Mouse (Mus musculus) heart, embryonic 12.5 days (tissue): ENCODE results near the gene Olfr1095. TPM values are rescaled to one million over a fixed set of nuclear protein-coding genes. Genes with fewer than 3 reads are reported as not detected.

Experiments used
- ATAC-seq: fragments of 200-750 bp; cut with Nextera tagmentation; 2 replicates; pipeline ENCODE4 v1.8.0; 2017; ENCODE audit warnings: moderate TSS enrichment, moderate library complexity; ENCODE audit not compliant: insufficient number of reproducible peaks, low FRiP score
- H3K27ac ChIP-seq: fragments of 300-500 bp; sonication (generic); 2 replicates; pipeline ENCODE4 v1.5.1; 2016; ENCODE audit warnings: mild to moderate bottlenecking, moderate library complexity; ENCODE audit not compliant: poor library complexity, severe bottlenecking
- H3K27me3 ChIP-seq: fragments of 300-500 bp; sonication (generic); replicated peaks from 2 replicates; pipeline ENCODE4 v1.6.1; 2016; ENCODE audit warnings: mild to moderate bottlenecking, moderate library complexity
- H3K36me3 ChIP-seq: fragments of 300-500 bp; sonication (generic); 2 replicates; pipeline ENCODE4 v1.6.1; 2016; ENCODE audit warnings: mild to moderate bottlenecking, moderate library complexity
- H3K4me1 ChIP-seq: fragments of 300-500 bp; sonication (generic); replicated peaks from 2 replicates; pipeline ENCODE4 v1.6.1; 2016; ENCODE audit warnings: mild to moderate bottlenecking
- H3K4me2 ChIP-seq: fragments of 300-500 bp; sonication (generic); 2 replicates; pipeline ENCODE4 v1.6.1; 2016; ENCODE audit warnings: mild to moderate bottlenecking, moderate library complexity
- H3K4me3 ChIP-seq: fragments of 300-500 bp; sonication (generic); 2 replicates; pipeline ENCODE4 v1.5.1; 2016; ENCODE audit warnings: mild to moderate bottlenecking
- H3K9ac ChIP-seq: fragments of 300-500 bp; sonication (generic); 2 replicates; pipeline ENCODE4 v1.6.1; 2016; ENCODE audit warnings: mild to moderate bottlenecking, moderate library complexity
- H3K9me3 ChIP-seq: fragments of 300-500 bp; sonication (generic); replicated peaks from 2 replicates; pipeline ENCODE4 v1.6.1; 2016; ENCODE audit warnings: mild to moderate bottlenecking, moderate library complexity
- WGBS: fragments of 180-500 bp; shearing (Covaris S2); methylation state at CpG from one replicate; pipeline ENCODE4 v1.1.7; 2016; 5-methylcytosine and 5-hydroxymethylcytosine counted together
- polyA plus RNA-seq: library from polyadenylated mRNA; unstranded; fragments of >200 nt; fragmentation: Nextera tagmentation; extraction: Ambion mirVana; gene quantifications from 2 replicates; pipeline ENCODE4 v1.2.1, GENCODE M21; 2016

The Olfr1095 gene
- not detected in 2 replicates for polyA plus RNA-seq

DNA sequence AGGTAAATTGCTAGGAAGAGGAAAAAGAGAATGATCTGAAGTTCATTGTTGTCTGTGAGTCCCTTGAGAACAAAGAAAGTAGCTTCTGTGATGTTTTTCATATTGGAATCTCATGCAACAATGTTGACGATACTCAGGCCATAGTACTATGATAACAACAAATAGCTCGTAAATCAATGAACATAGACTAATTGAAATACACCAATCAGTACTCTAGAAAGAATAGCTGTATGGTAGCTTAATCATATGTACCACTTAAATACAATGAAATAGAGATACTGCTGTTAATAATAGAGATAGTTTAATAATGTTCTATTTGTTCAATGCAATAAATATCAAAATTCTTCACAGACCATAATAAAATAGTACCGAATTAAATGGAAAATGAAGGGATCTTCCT, at the start of gene Olfr1095:
TSS of gene Olfr1095 (minus strand) at position 101 of the 400 bp plus-strand sequence.
- Histone ChIP-seq H3K27ac (no peak within 1 kb of the TSS), H3K27me3 (no peaks in the 10 kb centered on the region), H3K4me1 (no peaks in the 10 kb centered on the region), H3K9ac (no peak within 1 kb of the TSS), H3K4me3 (no peak within 1 kb of the TSS), H3K4me2 (no peak within 1 kb of the TSS), H3K9me3 (no peaks in the 10 kb centered on the region), H3K36me3 (no peaks in the 10 kb centered on the region)
- no peak for ATAC-seq
- 75% methylated on average over 3 of the region's 3 CpGs for WGBS

GRCm38 (mm10) chr2:86892116-86892515, 40.6 kb upstream of the Olfr1095 start, which contains the start of gene Olfr1097:
Olfr1097 (minus strand) TSS chr2:86892216.
- ATAC-seq, result no peak
- H3K4me1 ChIP-seq, result no peaks in the 10 kb centered on the region
- H3K4me2 ChIP-seq, result no peak within 1 kb of the TSS
- H3K4me3 ChIP-seq, result no peak within 1 kb of the TSS
- no peaks in the 10 kb centered on the region for H3K36me3 ChIP-seq
- H3K27ac ChIP-seq, result no peak within 1 kb of the TSS
- H3K27me3 ChIP-seq, result no peaks in the 10 kb centered on the region
- WGBS, result 89% methylated on average over 1 of the region's 1 CpGs
- H3K9ac ChIP-seq, result no peak within 1 kb of the TSS
- H3K9me3 ChIP-seq, result no peaks in the 10 kb centered on the region

- Histone ChIP-seq H3K27me3 (no peaks in the 10 kb centered on the region), H3K4me2 (no peak within 1 kb of the TSS), H3K4me1 (no peaks in the 10 kb centered on the region), H3K9ac (no peak within 1 kb of the TSS), H3K4me3 (no peak within 1 kb of the TSS), H3K36me3 (no peaks in the 10 kb centered on the region), H3K9me3 (no peaks in the 10 kb centered on the region), H3K27ac (no peak within 1 kb of the TSS)
- no peak for ATAC-seq
- WGBS, result 72% methylated on average over 1 of the region's 1 CpGs
Observed at GRCm38 (mm10) chr2:86874702-86875101, 23.2 kb upstream of the Olfr1095 start, which contains the start of gene Gm13723. Gm13723 (minus strand) TSS chr2:86874802.

DNA sequence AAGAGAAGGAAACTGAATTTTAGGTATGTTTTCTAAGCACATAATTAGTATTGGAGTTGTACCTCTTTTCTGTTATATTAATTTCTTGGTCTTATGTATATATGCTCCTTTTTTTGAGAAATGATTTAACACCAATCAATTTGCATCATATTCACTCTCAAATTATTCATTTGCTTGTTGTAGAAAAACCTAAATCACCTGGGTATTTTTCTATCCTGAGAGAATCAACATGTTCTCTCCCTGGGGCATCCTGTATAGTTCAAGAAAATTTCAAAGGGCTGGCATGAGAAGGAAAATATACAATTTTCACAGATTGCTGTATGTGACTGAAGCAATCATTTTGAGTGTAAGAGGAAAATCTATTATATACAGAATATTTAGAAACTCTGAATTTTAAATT, 27.1 kb downstream of the Olfr1095 start, which contains the start of gene Olfr1094:
TSS of gene Olfr1094 (plus strand) at position 301 of the 400 bp plus-strand sequence.
- ATAC-seq, result no peak
- Histone ChIP-seq H3K9me3 (no peaks in the 10 kb centered on the region), H3K27ac (no peak within 1 kb of the TSS), H3K27me3 (no peaks in the 10 kb centered on the region), H3K4me3 (no peak within 1 kb of the TSS), H3K9ac (no peak within 1 kb of the TSS), H3K36me3 (no peaks in the 10 kb centered on the region), H3K4me1 (no peaks in the 10 kb centered on the region), H3K4me2 (no peak within 1 kb of the TSS)

- Histone ChIP-seq H3K9ac (no peak within 1 kb of the TSS), H3K36me3 (no peaks in the 10 kb centered on the region), H3K27ac (no peak within 1 kb of the TSS), H3K4me3 (no peak within 1 kb of the TSS), H3K9me3 (no peaks in the 10 kb centered on the region), H3K27me3 (no peaks in the 10 kb centered on the region), H3K4me1 (no peaks in the 10 kb centered on the region), H3K4me2 (no peak within 1 kb of the TSS)
- no peak for ATAC-seq
Observed at GRCm38 (mm10) chr2:86809918-86810317, 41.6 kb downstream of the Olfr1095 start, which contains the start of gene Olfr141. Olfr141 (minus strand) TSS chr2:86810018.

Other genes starting within 250 kb of the Olfr1095 start
- gene Olfr1084, start 212.0 kb downstream of the Olfr1095 start, polyA plus RNA-seq, result not detected in 2 replicates
- not detected in 2 replicates for gene Olfr1085, start 189.7 kb downstream of the Olfr1095 start, polyA plus RNA-seq
- gene Olfr1086, start 171.6 kb downstream of the Olfr1095 start, polyA plus RNA-seq, result not detected in 2 replicates
- gene Olfr1087, start 153.3 kb downstream of the Olfr1095 start, polyA plus RNA-seq, result not detected in 2 replicates
- gene Olfr1089, start 118.0 kb downstream of the Olfr1095 start, polyA plus RNA-seq, result not detected in 2 replicates
- not detected in 2 replicates for gene Olfr1090, start 92.7 kb downstream of the Olfr1095 start, polyA plus RNA-seq
- gene Olfr1093, start 69.2 kb downstream of the Olfr1095 start, polyA plus RNA-seq, result not detected in 2 replicates
- gene Olfr141, start 41.7 kb downstream of the Olfr1095 start, polyA plus RNA-seq, result not detected in 2 replicates
- gene Olfr1094, start 27.0 kb downstream of the Olfr1095 start, polyA plus RNA-seq, result not detected in 2 replicates
- gene Gm13723, start 23.1 kb upstream of the Olfr1095 start, polyA plus RNA-seq, result not detected in 2 replicates
- not detected in 2 replicates for gene Olfr1097, start 40.5 kb upstream of the Olfr1095 start, polyA plus RNA-seq
- gene Olfr1098, start 72.8 kb upstream of the Olfr1095 start, polyA plus RNA-seq, result not detected in 2 replicates
- not detected in 2 replicates for gene Olfr1099, start 109.0 kb upstream of the Olfr1095 start, polyA plus RNA-seq
- gene Olfr1100, start 128.3 kb upstream of the Olfr1095 start, polyA plus RNA-seq, result not detected in 2 replicates
- not detected in 2 replicates for gene Olfr1101, start 139.5 kb upstream of the Olfr1095 start, polyA plus RNA-seq
- not detected in 2 replicates for gene Olfr1102, start 146.7 kb upstream of the Olfr1095 start, polyA plus RNA-seq
- not detected in 2 replicates for gene Olfr1104, start 175.4 kb upstream of the Olfr1095 start, polyA plus RNA-seq
- gene Olfr1105, start 184.8 kb upstream of the Olfr1095 start, polyA plus RNA-seq, result not detected in 2 replicates
- not detected in 2 replicates for gene Olfr1106, start 200.6 kb upstream of the Olfr1095 start, polyA plus RNA-seq
- gene Olfr1107, start 224.1 kb upstream of the Olfr1095 start, polyA plus RNA-seq, result not detected in 2 replicates
- gene Olfr1109, start 244.3 kb upstream of the Olfr1095 start, polyA plus RNA-seq, result not detected in 2 replicates